Mouse (Mus musculus): Measurements from ENCODE around the gene Naa25. TPM values are rescaled to one million over a fixed set of nuclear protein-coding genes. Genes with fewer than 3 reads are reported as not detected.
A peak's percentile ranks its signal among the peaks of the same experiment; 100 is the strongest.

Naa25 gene
- polyA plus RNA-seq, 1 experiment: 15.3 TPM

DNA sequence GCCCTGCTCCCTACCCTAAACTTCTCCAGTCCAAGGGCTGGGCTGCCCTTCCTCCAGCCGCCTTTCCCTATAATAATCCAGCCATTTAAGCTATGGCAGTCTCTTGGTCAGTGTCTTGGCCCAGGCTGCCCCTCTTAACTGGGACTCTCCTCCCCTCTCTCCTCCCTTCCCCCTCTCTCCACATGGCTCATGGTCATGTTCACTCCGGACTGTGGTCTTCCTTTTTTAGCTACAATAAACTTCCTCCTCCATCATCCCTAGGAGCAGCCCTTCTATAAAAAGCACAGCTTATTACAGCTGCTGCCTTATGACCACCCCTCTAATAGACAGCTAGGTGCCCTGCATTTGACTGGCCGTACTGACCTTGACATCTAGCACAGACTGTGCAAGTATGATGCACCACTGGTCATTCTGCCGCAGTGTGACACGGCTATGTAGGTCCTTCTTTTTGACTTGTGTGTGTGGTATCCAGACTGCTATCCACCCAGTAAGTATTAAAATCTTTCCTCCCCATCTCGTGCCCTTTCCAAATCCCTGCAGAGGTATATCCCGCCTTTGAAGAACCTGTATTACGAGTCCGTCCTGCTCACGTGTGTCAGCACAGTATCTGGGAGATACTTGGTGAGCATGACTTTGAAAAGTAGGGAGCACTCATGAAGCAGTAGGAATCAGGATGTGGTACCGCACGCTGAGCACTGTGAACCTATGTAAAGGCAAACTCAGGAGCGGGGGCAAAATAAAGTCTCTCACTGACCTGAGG is 56.2 kb downstream of the Naa25 start:
- H3K4me1 ChIP-seq (ENCODE audit: control insufficient read depth, insufficient read depth, insufficient read length, low read length): peaks cover 10% of the 10 kb centered on the region
- no peak overlapping the region for H3K4me3 ChIP-seq (ENCODE audit: insufficient read depth, low read depth, low read length)
- H3K27ac ChIP-seq (replicated peaks; ENCODE audit: low read depth, low read length): peak overlapping the region; percentile 42

DNA sequence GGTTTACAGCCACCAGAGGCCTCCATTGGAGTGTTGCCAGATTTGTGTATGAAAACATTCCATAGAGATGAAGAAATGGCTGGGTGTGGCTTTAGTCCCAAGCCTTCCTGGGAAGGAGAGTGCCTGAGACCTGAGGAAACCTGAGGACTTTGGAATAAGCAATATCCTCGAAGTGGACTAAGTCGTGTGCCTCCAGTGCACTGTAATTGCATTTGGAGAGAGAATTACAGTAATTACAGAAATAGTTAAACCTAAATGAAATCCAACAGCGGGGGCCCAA is 56.7 kb downstream of the Naa25 start:
- H3K4me1 ChIP-seq (ENCODE audit: control insufficient read depth, insufficient read depth, insufficient read length, low read length): peaks cover 10% of the 10 kb centered on the region
- no peak overlapping the region; the same call in 1 of the 2 replicates for H3K27ac ChIP-seq (replicated peaks; ENCODE audit: low read depth, low read length)
- no peak overlapping the region for H3K4me3 ChIP-seq (ENCODE audit: insufficient read depth, low read depth, low read length)

- Histone ChIP-seq H3K27ac (replicated peaks; ENCODE audit: low read depth, low read length) (no peak overlapping the region), H3K4me3 (ENCODE audit: insufficient read depth, low read depth, low read length) (no peak overlapping the region), H3K4me1 (ENCODE audit: control insufficient read depth, insufficient read depth, insufficient read length, low read length) (peaks cover 10% of the 10 kb centered on the region)
Measured at GRCm38 (mm10) chr5:121455510-121456265, 58.0 kb downstream of the Naa25 start.

DNA sequence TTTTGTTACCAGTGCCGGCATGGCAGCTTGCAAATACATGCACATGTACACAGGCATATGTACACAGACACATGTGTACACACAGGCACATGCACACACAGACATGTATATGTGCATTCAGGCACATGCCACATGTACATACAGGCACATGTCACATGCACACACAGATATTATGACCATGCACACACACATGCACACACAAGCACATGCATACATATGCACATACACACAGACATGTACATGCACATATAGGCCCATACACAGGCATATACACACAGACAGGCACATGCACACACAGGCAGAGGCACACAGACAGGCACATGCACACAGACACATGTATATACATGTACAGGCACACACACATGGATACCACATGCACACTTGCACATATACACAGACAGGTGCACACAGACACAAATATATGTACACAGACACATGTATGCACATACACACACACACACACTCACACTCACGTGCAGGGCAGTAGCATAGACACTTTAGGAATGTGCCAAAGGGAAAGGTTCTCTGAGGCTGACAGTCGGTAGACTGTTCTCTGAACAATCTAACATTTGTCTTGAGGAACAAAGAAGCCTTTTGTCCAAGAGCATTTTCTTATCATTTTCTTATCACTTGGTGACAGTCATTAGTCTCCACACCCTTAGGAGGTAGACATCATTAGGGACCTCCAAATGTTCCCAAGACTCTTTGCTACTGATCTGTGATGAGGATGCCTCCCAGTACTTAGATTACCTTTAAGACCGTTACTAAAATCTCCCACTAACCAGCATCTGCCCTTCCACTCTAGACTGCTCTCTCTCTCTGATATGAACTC is 63.8 kb downstream of the Naa25 start:
- Histone ChIP-seq H3K4me1 (ENCODE audit: control insufficient read depth, insufficient read depth, insufficient read length, low read length) (no peaks in the 10 kb centered on the region), H3K27ac (replicated peaks; ENCODE audit: low read depth, low read length) (no peak overlapping the region), H3K4me3 (ENCODE audit: insufficient read depth, low read depth, low read length) (no peak overlapping the region)

GRCm38 (mm10) chr5:121462171-121462502 is 64.4 kb downstream of the Naa25 start:
- H3K27ac ChIP-seq (replicated peaks; ENCODE audit: low read depth, low read length): no peak overlapping the region
- H3K4me1 ChIP-seq (ENCODE audit: control insufficient read depth, insufficient read depth, insufficient read length, low read length): no peaks in the 10 kb centered on the region
- no peak overlapping the region for H3K4me3 ChIP-seq (ENCODE audit: insufficient read depth, low read depth, low read length)

- no peak overlapping the region for H3K4me3 ChIP-seq (ENCODE audit: insufficient read depth, low read depth, low read length)
- no peak overlapping the region for H3K27ac ChIP-seq (replicated peaks; ENCODE audit: low read depth, low read length)
- no peaks in the 10 kb centered on the region for H3K4me1 ChIP-seq (ENCODE audit: control insufficient read depth, insufficient read depth, insufficient read length, low read length)
Measured at GRCm38 (mm10) chr5:121462967-121463366, 65.2 kb downstream of the Naa25 start.

DNA sequence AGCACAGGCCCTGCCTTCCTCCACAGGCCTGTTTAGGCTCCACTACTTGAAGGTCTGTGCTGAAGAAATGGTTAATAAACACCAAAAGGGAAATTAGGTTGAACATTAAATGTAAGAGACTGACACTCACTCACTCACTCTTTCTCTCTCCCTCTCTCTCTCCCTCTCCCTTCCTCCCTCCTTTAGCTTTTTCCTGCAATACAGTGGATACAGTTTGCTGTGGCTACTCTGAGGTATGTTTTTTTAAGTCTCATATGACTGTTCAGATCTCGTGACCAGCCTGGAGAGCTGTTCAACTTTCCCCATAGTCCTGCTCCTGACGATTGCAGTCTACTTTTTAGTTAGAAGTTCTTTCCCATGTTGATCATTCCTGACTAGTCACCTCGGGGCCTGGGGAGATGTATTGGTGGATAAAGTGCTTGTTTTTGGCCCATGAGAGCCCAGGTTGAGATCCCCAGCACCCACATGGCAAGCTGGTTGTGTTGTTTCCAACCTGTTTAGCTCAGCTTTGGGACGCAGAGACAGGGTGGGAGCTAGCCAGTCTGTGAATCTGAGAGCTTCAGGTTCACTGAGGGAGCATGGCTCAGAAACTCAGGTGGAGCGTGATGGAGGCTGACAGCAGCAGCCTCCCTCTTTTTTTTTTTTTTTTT is 66.0 kb downstream of the Naa25 start:
- H3K4me3 ChIP-seq (ENCODE audit: insufficient read depth, low read depth, low read length): no peak overlapping the region
- H3K4me1 ChIP-seq (ENCODE audit: control insufficient read depth, insufficient read depth, insufficient read length, low read length): no peaks in the 10 kb centered on the region
- no peak overlapping the region for H3K27ac ChIP-seq (replicated peaks; ENCODE audit: low read depth, low read length)

- Histone ChIP-seq H3K4me1 (ENCODE audit: control insufficient read depth, insufficient read depth, insufficient read length, low read length) (no peaks in the 10 kb centered on the region), H3K4me3 (ENCODE audit: insufficient read depth, low read depth, low read length) (no peak overlapping the region), H3K27ac (replicated peaks; ENCODE audit: low read depth, low read length) (no peak overlapping the region)
Measured at GRCm38 (mm10) chr5:121469566-121469965, 71.8 kb downstream of the Naa25 start.

DNA sequence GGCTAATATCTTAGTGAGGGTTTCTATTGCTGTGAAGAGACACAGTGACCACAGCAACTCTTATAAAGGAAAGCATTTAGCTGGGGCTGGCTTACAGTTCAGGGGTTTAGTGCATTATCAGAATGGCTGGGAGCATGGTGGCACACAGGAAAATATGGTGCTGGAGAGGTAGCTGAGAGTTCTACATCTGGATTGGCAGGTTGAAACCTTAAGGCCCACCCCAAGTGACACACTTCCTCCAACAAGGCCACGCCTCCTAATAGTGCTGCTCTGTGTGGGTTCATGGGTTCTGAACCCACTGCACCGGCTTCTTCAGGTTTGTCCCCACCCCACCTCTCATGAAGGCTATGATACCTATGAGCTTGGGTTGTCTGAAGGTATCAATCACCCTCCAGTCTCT is 74.7 kb downstream of the Naa25 start:
- Histone ChIP-seq H3K27ac (replicated peaks; ENCODE audit: low read depth, low read length) (no peak overlapping the region), H3K4me3 (ENCODE audit: insufficient read depth, low read depth, low read length) (no peak overlapping the region), H3K4me1 (ENCODE audit: control insufficient read depth, insufficient read depth, insufficient read length, low read length) (no peaks in the 10 kb centered on the region)

DNA sequence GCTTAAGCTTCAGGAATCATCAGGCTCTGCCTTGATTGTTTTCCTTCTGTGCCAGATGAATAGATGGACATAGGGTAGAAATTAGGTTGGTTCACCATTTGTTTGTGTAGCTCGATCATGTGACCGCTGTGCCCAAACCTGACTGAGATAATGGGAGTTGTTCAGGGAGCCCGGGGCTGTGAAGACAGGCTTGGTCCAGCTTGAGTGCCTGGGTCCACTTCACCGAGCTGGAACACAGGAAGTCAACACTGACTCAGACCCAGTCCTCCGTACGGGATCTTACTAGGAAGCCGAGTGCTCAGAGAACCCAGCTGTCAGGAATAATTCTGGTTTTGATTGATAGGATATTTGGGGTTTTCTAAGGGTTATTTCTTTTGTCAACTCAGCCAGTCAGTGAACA is 76.9 kb downstream of the Naa25 start:
- H3K4me1 ChIP-seq (ENCODE audit: control insufficient read depth, insufficient read depth, insufficient read length, low read length): no peaks in the 10 kb centered on the region
- no peak overlapping the region for H3K27ac ChIP-seq (replicated peaks; ENCODE audit: low read depth, low read length)
- no peak overlapping the region for H3K4me3 ChIP-seq (ENCODE audit: insufficient read depth, low read depth, low read length)

GRCm38 (mm10) chr5:121476040-121476439 is 78.3 kb downstream of the Naa25 start:
- no peak overlapping the region for H3K27ac ChIP-seq (replicated peaks; ENCODE audit: low read depth, low read length)
- no peak overlapping the region for H3K4me3 ChIP-seq (ENCODE audit: insufficient read depth, low read depth, low read length)
- no peaks in the 10 kb centered on the region for H3K4me1 ChIP-seq (ENCODE audit: control insufficient read depth, insufficient read depth, insufficient read length, low read length)

DNA sequence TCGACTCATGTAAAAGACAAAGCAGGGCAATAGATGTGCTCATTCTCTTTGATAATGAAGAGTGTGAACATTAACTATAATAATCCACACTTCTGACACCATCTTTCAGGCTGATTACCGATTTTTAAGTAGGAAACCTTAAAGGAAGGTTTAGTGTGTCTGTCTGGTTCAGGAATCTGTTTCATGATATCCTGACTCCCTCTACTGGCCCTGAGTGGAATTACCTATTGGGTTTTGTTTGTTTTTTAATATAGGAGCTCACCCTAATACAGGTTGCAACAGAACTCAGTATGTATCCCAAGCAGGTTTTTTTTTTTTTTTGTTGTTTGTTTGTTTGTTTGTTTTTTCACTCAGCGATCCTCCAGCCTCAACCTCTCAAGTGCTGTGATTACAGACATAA is 79.9 kb downstream of the Naa25 start:
- no peak overlapping the region for H3K27ac ChIP-seq (replicated peaks; ENCODE audit: low read depth, low read length)
- no peaks in the 10 kb centered on the region for H3K4me1 ChIP-seq (ENCODE audit: control insufficient read depth, insufficient read depth, insufficient read length, low read length)
- H3K4me3 ChIP-seq (ENCODE audit: insufficient read depth, low read depth, low read length): no peak overlapping the region

DNA sequence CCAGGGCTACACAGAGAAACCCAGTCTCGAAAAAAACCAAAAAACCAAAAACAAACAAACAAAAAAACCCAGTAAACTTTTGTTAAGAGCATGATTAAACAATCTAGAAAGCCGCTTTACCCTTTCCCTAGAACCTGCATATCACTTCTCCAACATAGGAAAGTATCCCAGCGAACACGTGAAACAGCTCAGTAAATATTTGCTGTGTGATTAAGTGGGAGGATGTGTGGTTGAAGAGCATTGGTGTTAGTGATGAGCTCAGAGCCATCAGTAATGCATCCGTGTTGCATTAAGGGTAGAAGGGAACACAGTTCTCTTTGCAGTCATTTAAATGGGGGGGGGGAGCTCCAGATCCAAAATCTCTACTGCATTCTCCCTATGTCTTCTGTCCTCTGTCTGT is 87.1 kb downstream of the Naa25 start:
- H3K4me3 ChIP-seq (ENCODE audit: insufficient read depth, low read depth, low read length): no peak overlapping the region
- H3K4me1 ChIP-seq (ENCODE audit: control insufficient read depth, insufficient read depth, insufficient read length, low read length): no peaks in the 10 kb centered on the region

DNA sequence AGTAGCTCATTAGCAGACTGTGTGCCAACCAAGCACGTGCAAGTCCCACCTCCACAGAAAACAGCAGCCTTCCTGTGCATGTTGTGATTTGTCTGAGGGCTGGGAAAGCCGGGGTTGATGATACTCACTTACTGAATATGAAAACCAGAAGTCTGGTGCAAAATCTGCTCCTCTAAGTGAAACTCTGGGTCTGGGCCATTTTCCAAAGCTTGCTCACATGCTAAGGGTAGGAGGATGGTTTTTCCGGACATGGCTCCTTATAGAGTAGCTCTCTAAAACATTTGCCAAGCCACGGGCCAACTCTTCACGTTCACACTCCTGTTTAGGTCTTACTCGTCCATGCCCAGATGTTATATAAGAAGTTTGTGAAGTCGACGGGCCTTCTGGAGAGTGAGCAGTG is 95.6 kb downstream of the Naa25 start:
- no peak overlapping the region for H3K27ac ChIP-seq (replicated peaks; ENCODE audit: low read depth, low read length)
- H3K4me1 ChIP-seq (ENCODE audit: control insufficient read depth, insufficient read depth, insufficient read length, low read length): no peaks in the 10 kb centered on the region

More for the DNA sequence above, 87.1 kb downstream of the Naa25 start:
- H3K27ac ChIP-seq (replicated peaks; ENCODE audit: low read depth, low read length): no peak overlapping the region

More for the DNA sequence above, 95.6 kb downstream of the Naa25 start:
- no peak overlapping the region for H3K4me3 ChIP-seq (ENCODE audit: insufficient read depth, low read depth, low read length)
